Mouse (Mus musculus) heart, postnatal 10 days (tissue): ENCODE measurements around the gene Dmd. TPM values are rescaled to one million over a fixed set of nuclear protein-coding genes. Genes with fewer than 3 reads are reported as not detected.

Experiments
- DNase-seq, 2 experiments: peaks; one replicate each; pipeline ENCODE4 v3.0.0; 2021
- intact Hi-C: fragments of 180-260 bp; cut with DNase I; formaldehyde crosslinking; loops from one replicate; pipeline ENCODE4 v1.15.1; 2025
- total RNA-seq, 2 experiments: library from RNA; stranded (reverse); gene quantifications; 2 replicates each; pipeline ENCODE4 v1.2.3; 2021

The Dmd gene
- total RNA-seq, 2 experiments from 2014 or later, result 95.6 to 104 TPM

GRCm38 (mm10) chrX:85207001-85207400 lies 2258.3 kb downstream of the Dmd start:
- no peak for DNase-seq
- intact Hi-C loops, result no loop called here

- intact Hi-C loops, result loop anchor here (1.0 kb wide), 1 partner anchor 10 kb away; no protein-coding TSS in a partner anchor
- peak in 1 of 2 experiments; percentile 10 for DNase-seq
These were observed 2278.2 kb downstream of the Dmd start for GRCm38 (mm10) chrX:85226883-85227282.

- DNase-seq, result no peak
- intact Hi-C loops, result no loop called here
These were observed 2300.7 kb downstream of the Dmd start, which contains the start of gene Fthl17a for GRCm38 (mm10) chrX:85249379-85249778. Gene Fthl17a (plus strand): TSS chrX:85249679.
